Mouse (Mus musculus): ENCODE data around the gene Gxylt2.

The Gxylt2 gene

GRCm38 (mm10) chr6:100799290-100799689 is 94.8 kb downstream of the Gxylt2 start:
- intact Hi-C loops (cut with DNase I) = no loop called here

GRCm38 (mm10) chr6:100799766-100800165 is 95.2 kb downstream of the Gxylt2 start:
- intact Hi-C loops (cut with DNase I) = no loop called here

GRCm38 (mm10) chr6:100800497-100800955 is 96.0 kb downstream of the Gxylt2 start:
- intact Hi-C loops (cut with DNase I) = no loop called here

- intact Hi-C loops (cut with DNase I) = no loop called here
Observed at GRCm38 (mm10) chr6:100802381-100803083, 98.0 kb downstream of the Gxylt2 start.

GRCm38 (mm10) chr6:100803250-100803649 is 98.7 kb downstream of the Gxylt2 start:
- intact Hi-C loops (cut with DNase I) = no loop called here

GRCm38 (mm10) chr6:100807187-100807586 is 102.7 kb downstream of the Gxylt2 start:
- intact Hi-C loops (cut with DNase I) = no loop called here

GRCm38 (mm10) chr6:100807746-100808145 is 103.2 kb downstream of the Gxylt2 start:
- intact Hi-C loops (cut with DNase I) = no loop called here

GRCm38 (mm10) chr6:100808221-100808778 is 103.8 kb downstream of the Gxylt2 start:
- intact Hi-C loops (cut with DNase I) = no loop called here

- intact Hi-C loops (cut with DNase I) = no loop called here
Observed at GRCm38 (mm10) chr6:100810117-100810516, 105.6 kb downstream of the Gxylt2 start.

GRCm38 (mm10) chr6:100811731-100812130 is 107.2 kb downstream of the Gxylt2 start:
- intact Hi-C loops (cut with DNase I) = no loop called here

- intact Hi-C loops (cut with DNase I) = no loop called here
Observed at GRCm38 (mm10) chr6:100821367-100821766, 116.8 kb downstream of the Gxylt2 start.

- intact Hi-C loops (cut with DNase I) = no loop called here
Observed at GRCm38 (mm10) chr6:100823356-100823755, 118.8 kb downstream of the Gxylt2 start.

GRCm38 (mm10) chr6:100824381-100824965 is 119.9 kb downstream of the Gxylt2 start:
- intact Hi-C loops (cut with DNase I) = no loop called here

GRCm38 (mm10) chr6:100826046-100826445 is 121.5 kb downstream of the Gxylt2 start:
- intact Hi-C loops (cut with DNase I) = no loop called here

- intact Hi-C loops (cut with DNase I) = no loop called here
Observed at GRCm38 (mm10) chr6:100828565-100828964, 124.0 kb downstream of the Gxylt2 start.

GRCm38 (mm10) chr6:100829770-100830169 is 125.2 kb downstream of the Gxylt2 start:
- intact Hi-C loops (cut with DNase I) = no loop called here

GRCm38 (mm10) chr6:100831188-100831587 is 126.7 kb downstream of the Gxylt2 start:
- intact Hi-C loops (cut with DNase I) = no loop called here

- intact Hi-C loops (cut with DNase I) = no loop called here
Observed at GRCm38 (mm10) chr6:100831751-100832150, 127.2 kb downstream of the Gxylt2 start.

- intact Hi-C loops (cut with DNase I) = no loop called here
Observed at GRCm38 (mm10) chr6:100833355-100833754, 128.8 kb downstream of the Gxylt2 start, which contains the start of gene Ppp4r2. Gene Ppp4r2, plus strand, starts transcription at chr6:100833622.

GRCm38 (mm10) chr6:100833811-100834481 is 129.4 kb downstream of the Gxylt2 start:
- intact Hi-C loops (cut with DNase I) = no loop called here

- intact Hi-C loops (cut with DNase I) = no loop called here
Observed at GRCm38 (mm10) chr6:100834489-100835160, 130.1 kb downstream of the Gxylt2 start.
